In genomic region chr12:107976571-107977001, GRCm38 (mm10) we compare ENCODE assay signal across 8 mouse cellular contexts. TPM values are rescaled to one million over a fixed set of nuclear protein-coding genes. Genes with fewer than 3 reads are reported as not detected.
DNase-seq lines count a peak whose midpoint lies in the region; ATAC-seq and TF ChIP-seq lines count a peak whose summit lies in the region.

No protein-coding gene starts in this region.

- H3K4me1 ChIP-seq in kidney, embryonic 15.5 days = peaks cover 86% of the 10 kb centered on the region
- peaks cover 98% of the 10 kb centered on the region for H3K4me1 ChIP-seq in embryonic facial prominence, embryonic 13.5 days
- H3K4me1 ChIP-seq in hindbrain, embryonic 13.5 days (replicated peaks) = peaks cover 99% of the 10 kb centered on the region
- H3K4me1 ChIP-seq in midbrain, postnatal 0 days (ENCODE audit: insufficient read depth, low read length) = peaks cover 13% of the 10 kb centered on the region; the same call in 1 of the 2 replicates

- H3K27me3 ChIP-seq in kidney, embryonic 15.5 days = no peaks in the 10 kb centered on the region; the same call in 1 of the 2 replicates
- H3K27me3 ChIP-seq in embryonic facial prominence, embryonic 13.5 days = no peaks in the 10 kb centered on the region
- 0 out of 2 replicates have a peak, but pooled peaks cover 11% of the 10 kb centered on the region for H3K27me3 ChIP-seq in hindbrain, embryonic 13.5 days
- H3K27me3 ChIP-seq in midbrain, postnatal 0 days (ENCODE audit: insufficient read depth, low read length) = no peaks in the 10 kb centered on the region

- no peak overlapping the region for H3K9ac ChIP-seq in kidney, embryonic 15.5 days
- peak overlapping the region; percentile 54; the same call in 1 of the 2 replicates for H3K9ac ChIP-seq in embryonic facial prominence, embryonic 13.5 days
- peak overlapping the region; percentile 61 for H3K9ac ChIP-seq in hindbrain, embryonic 13.5 days
- H3K9ac ChIP-seq in midbrain, postnatal 0 days (replicated peaks; ENCODE audit: low read length, poor library complexity, severe bottlenecking) = peak overlapping the region; percentile 51; the same call in 1 of the 2 replicates

- H3K27ac ChIP-seq in kidney, embryonic 15.5 days = no peak overlapping the region
- peak overlapping the region; percentile 76 for H3K27ac ChIP-seq in embryonic facial prominence, embryonic 13.5 days
- peak overlapping the region; percentile 71 for H3K27ac ChIP-seq in hindbrain, embryonic 13.5 days
- peak overlapping the region; percentile 73 for H3K27ac ChIP-seq in midbrain, postnatal 0 days (ENCODE audit: low read depth, low read length)

- DNase-seq in kidney, postnatal 10 days = no peak
- peak; percentile 78 for DNase-seq in midbrain, postnatal 0 days (ENCODE audit: low spot score)
- no peak for DNase-seq in adrenal gland, adult 2 months
- DNase-seq in kidney, adult 18-20 months = no peak

- peak overlapping the region; percentile 29 for H3K4me3 ChIP-seq in kidney, embryonic 15.5 days (replicated peaks)
- H3K4me3 ChIP-seq in embryonic facial prominence, embryonic 13.5 days = peak overlapping the region; percentile 27
- peak overlapping the region; percentile 20 for H3K4me3 ChIP-seq in hindbrain, embryonic 13.5 days
- peak overlapping the region; percentile 22 for H3K4me3 ChIP-seq in midbrain, postnatal 0 days (ENCODE audit: low read depth, low read length)

- ATAC-seq in kidney, embryonic 15.5 days (replicated peaks; ENCODE audit: low FRiP score) = no peak
- no peak for ATAC-seq in embryonic facial prominence, embryonic 13.5 days (ENCODE audit: insufficient number of reproducible peaks, insufficient read depth, low FRiP score, low TSS enrichment, low read depth)
- no peak for ATAC-seq in hindbrain, embryonic 13.5 days (ENCODE audit: low FRiP score)
- ATAC-seq in midbrain, postnatal 0 days (ENCODE audit: low FRiP score) = no peak
- no peak for ATAC-seq in monocyte, adult 5-6 weeks (replicated peaks; ENCODE audit: insufficient number of reproducible peaks, low FRiP score, low TSS enrichment, poor library complexity, severe bottlenecking)

- no peaks in the 10 kb centered on the region for H3K9me3 ChIP-seq in kidney, embryonic 15.5 days (replicated peaks)
- no peaks in the 10 kb centered on the region for H3K9me3 ChIP-seq in embryonic facial prominence, embryonic 13.5 days
- no peaks in the 10 kb centered on the region for H3K9me3 ChIP-seq in hindbrain, embryonic 13.5 days
- no peaks in the 10 kb centered on the region for H3K9me3 ChIP-seq in midbrain, postnatal 0 days (ENCODE audit: low read length)

- TF ChIP-seq CTCF in midbrain, postnatal 0 days (IDR thresholded peaks at IDR 0.05) = peak; percentile 68

- no peaks in the 10 kb centered on the region for H3K36me3 ChIP-seq in kidney, embryonic 15.5 days
- no peaks in the 10 kb centered on the region for H3K36me3 ChIP-seq in embryonic facial prominence, embryonic 13.5 days
- no peaks in the 10 kb centered on the region for H3K36me3 ChIP-seq in hindbrain, embryonic 13.5 days
- no peaks in the 10 kb centered on the region for H3K36me3 ChIP-seq in midbrain, postnatal 0 days (ENCODE audit: insufficient read depth, low read length)

- H3K4me2 ChIP-seq in kidney, embryonic 15.5 days = peak overlapping the region; percentile 56
- H3K4me2 ChIP-seq in embryonic facial prominence, embryonic 13.5 days = peak overlapping the region; percentile 76
- H3K4me2 ChIP-seq in hindbrain, embryonic 13.5 days = peak overlapping the region; percentile 49
- peak overlapping the region; percentile 48 for H3K4me2 ChIP-seq in midbrain, postnatal 0 days (ENCODE audit: low read depth, low read length, poor library complexity, severe bottlenecking)

- WGBS in kidney, embryonic 15.5 days = 12% methylated on average over 22 of the region's 22 CpGs
- 10% methylated on average over 22 of the region's 22 CpGs for WGBS in embryonic facial prominence, embryonic 13.5 days
- WGBS in hindbrain, embryonic 13.5 days = 14% methylated on average over 22 of the region's 22 CpGs
- 20% methylated on average over 22 of the region's 22 CpGs for WGBS in midbrain, postnatal 0 days

RNA-seq across cellular contexts. Expression of gene Bcl11b, which starts 26.8 kb away (rescaled TPM):
- polyA plus RNA-seq in kidney, embryonic 15.5 days (2015; fragmentation: Nextera tagmentation; extraction: Ambion mirVana) = 3.1 and 3.8 TPM in 2 replicates
- polyA plus RNA-seq in embryonic facial prominence, embryonic 13.5 days (2015; fragmentation: Nextera tagmentation; extraction: Ambion mirVana) = 35.7 and 40.6 TPM in 2 replicates
- 27.0 and 31.0 TPM in 2 replicates for polyA plus RNA-seq in hindbrain, embryonic 13.5 days (2015; fragmentation: Nextera tagmentation; extraction: Ambion mirVana)
- 55.2 and 56.8 TPM in 2 replicates for total RNA-seq in midbrain, postnatal 0 days (2014; rRNA removed)
- 18.9 and 19.0 TPM in 2 replicates for polyA plus RNA-seq in midbrain, postnatal 0 days (2015; fragmentation: Nextera tagmentation; extraction: Ambion mirVana)
- total RNA-seq in adrenal gland, adult 2 months (2021) = under 1 TPM; 0.20 to 0.59 TPM
- polyA plus RNA-seq in adrenal gland, adult 2 months (2012; rRNA removed) = 0.66 and 1.3 TPM in 2 replicates
- 0.76 to 1.8 TPM (median 0.85 TPM) in 3 replicates for total RNA-seq in monocyte, adult 5-6 weeks (2017)
